Comparison of ENCODE assay signal across 8 mouse cellular contexts in the genomic region with DNA sequence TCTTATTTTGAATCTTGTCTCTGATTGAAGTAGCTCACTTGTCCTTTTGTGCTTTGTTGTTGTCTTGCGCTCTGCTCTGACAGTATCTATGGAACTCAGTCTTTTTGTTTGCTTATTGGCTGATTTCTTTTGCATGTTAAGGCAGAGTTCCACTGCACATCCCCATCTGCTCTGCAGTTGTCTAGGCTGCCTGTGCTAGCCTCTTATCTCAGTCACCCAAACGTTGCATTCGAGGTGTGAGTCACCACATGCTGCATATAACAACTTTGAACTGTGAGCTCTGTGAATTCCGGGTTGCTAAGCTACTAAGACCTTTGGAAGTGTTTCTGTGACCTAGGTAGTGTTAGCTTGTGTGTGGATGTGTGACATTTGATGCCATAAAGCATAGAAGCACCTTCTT.
DNase-seq lines count a peak whose midpoint lies in the region; ATAC-seq and TF ChIP-seq lines count a peak whose summit lies in the region.

No protein-coding gene starts in this region.

- no peak for TF ChIP-seq POLR2A in thymus, adult 2 months (IDR thresholded peaks at IDR 0.05; ENCODE audit: control insufficient read depth, extremely low read depth, insufficient read depth, low read length, poor library complexity)

- no peaks in the 10 kb centered on the region for H3K27me3 ChIP-seq in thymus, adult 2 months (ENCODE audit: control insufficient read depth, insufficient read depth, low read length)
- no peaks in the 10 kb centered on the region for H3K27me3 ChIP-seq in intestine, postnatal 0 days (replicated peaks; ENCODE audit: control insufficient read depth, insufficient read depth, low read length)
- no peaks in the 10 kb centered on the region for H3K27me3 ChIP-seq in stomach, postnatal 0 days (ENCODE audit: control insufficient read depth, insufficient read depth, low read length)

- no peak for TF ChIP-seq CTCF in thymus, adult 2 months (IDR thresholded peaks at IDR 0.05; ENCODE audit: borderline replicate concordance, control insufficient read depth, extremely low read depth, insufficient read depth, low read length, poor library complexity)
- TF ChIP-seq CTCF in intestine, postnatal 0 days (IDR thresholded peaks at IDR 0.05; ENCODE audit: low read depth) = no peak
- TF ChIP-seq CTCF in stomach, postnatal 0 days (IDR thresholded peaks at IDR 0.05; ENCODE audit: low read depth) = no peak

- no peak overlapping the region for H3K4me3 ChIP-seq in thymus, adult 2 months (ENCODE audit: control insufficient read depth, insufficient read depth, low read length)
- H3K4me3 ChIP-seq in intestine, postnatal 0 days (ENCODE audit: low read depth, low read length) = no peak overlapping the region
- H3K4me3 ChIP-seq in stomach, postnatal 0 days (ENCODE audit: low read depth, low read length) = no peak overlapping the region

- peak; percentile 80 for ATAC-seq in intestine, postnatal 0 days
- peak; percentile 71 for ATAC-seq in stomach, postnatal 0 days (ENCODE audit: low FRiP score, low TSS enrichment)

- no peak overlapping the region for H3K4me2 ChIP-seq in intestine, postnatal 0 days (replicated peaks; ENCODE audit: low read depth)
- no peak overlapping the region for H3K4me2 ChIP-seq in stomach, postnatal 0 days (replicated peaks; ENCODE audit: low read depth)

- TF ChIP-seq EP300 in stomach, postnatal 0 days (optimal IDR thresholded peaks at IDR 0.05) = no peak

- DNase-seq in adrenal gland, adult 2 months = peak; percentile 51
- no peak for DNase-seq in adrenal gland, adult 18-20 months (ENCODE audit: low spot score in 2 of 2)
- DNase-seq in thymus, adult 2 months = peak; percentile 8
- no peak for DNase-seq in thymus, adult 18-20 months
- peak; percentile 28 for DNase-seq in stomach, postnatal 0 days (ENCODE audit: low spot score)
- DNase-seq in layer of hippocampus, postnatal 25 days (ENCODE audit: extremely low spot score in 1 of 2, low spot score in 1 of 2) = no peak
- no peak for DNase-seq in left cerebral cortex, postnatal 10 days (ENCODE audit: extremely low spot score in 1 of 2, low spot score in 2 of 2)

- no peaks in the 10 kb centered on the region for H3K9me3 ChIP-seq in intestine, postnatal 0 days (ENCODE audit: control insufficient read depth)
- H3K9me3 ChIP-seq in stomach, postnatal 0 days (ENCODE audit: control insufficient read depth, low read length) = no peaks in the 10 kb centered on the region

- H3K9ac ChIP-seq in intestine, postnatal 0 days (ENCODE audit: low read depth, low read length) = no peak overlapping the region
- no peak overlapping the region for H3K9ac ChIP-seq in stomach, postnatal 0 days (ENCODE audit: low read length)

- H3K36me3 ChIP-seq in thymus, adult 2 months (ENCODE audit: control insufficient read depth, insufficient read depth, low read length) = no peaks in the 10 kb centered on the region
- H3K36me3 ChIP-seq in intestine, postnatal 0 days (ENCODE audit: control insufficient read depth, insufficient read depth) = peaks cover 6% of the 10 kb centered on the region; the same call in 1 of the 2 replicates
- no peaks in the 10 kb centered on the region for H3K36me3 ChIP-seq in stomach, postnatal 0 days (ENCODE audit: control insufficient read depth, insufficient read depth, low read length)

- H3K4me1 ChIP-seq in thymus, adult 2 months (replicated peaks; ENCODE audit: control insufficient read depth, insufficient read depth, low read length) = peaks cover 5% of the 10 kb centered on the region; the same call in 1 of the 2 replicates
- no peaks in the 10 kb centered on the region; the same call in 1 of the 2 replicates for H3K4me1 ChIP-seq in intestine, postnatal 0 days (replicated peaks; ENCODE audit: control insufficient read depth, insufficient read depth, low read length)
- no peaks in the 10 kb centered on the region for H3K4me1 ChIP-seq in stomach, postnatal 0 days (replicated peaks; ENCODE audit: control insufficient read depth, insufficient read depth)

- intact Hi-C loops in left cerebral cortex, postnatal 10 days (cut with DNase I) = no loop called here

- H3K27ac ChIP-seq in thymus, adult 2 months (ENCODE audit: control insufficient read depth, insufficient read depth, low read length) = no peak overlapping the region
- H3K27ac ChIP-seq in intestine, postnatal 0 days (ENCODE audit: low read depth, low read length) = no peak overlapping the region; the same call in 1 of the 2 replicates
- no peak overlapping the region; the same call in 1 of the 2 replicates for H3K27ac ChIP-seq in stomach, postnatal 0 days (replicated peaks)

- 38% methylated on average over 4 of the region's 4 CpGs for WGBS in thymus, adult 2 months
- 19% methylated on average over 4 of the region's 4 CpGs for WGBS in intestine, postnatal 0 days
- WGBS in stomach, postnatal 0 days = 27% methylated on average over 4 of the region's 4 CpGs

Comparison
In these comparisons a context has a peak if more than half of its experiments do, and no peak if none do; other contexts are left out.
1. DNase-seq: peak in adrenal gland, adult 2 months (single experiment), thymus, adult 2 months (single experiment) and stomach, postnatal 0 days (single experiment); none in adrenal gland, adult 18-20 months (0 of 2), thymus, adult 18-20 months (0 of 2), layer of hippocampus, postnatal 25 days (0 of 2) and left cerebral cortex, postnatal 10 days (0 of 2).